Mouse (Mus musculus) forebrain, embryonic 11.5 days (tissue): ENCODE data around the gene Celf2. TPM values are rescaled to one million over a fixed set of nuclear protein-coding genes. Genes with fewer than 3 reads are reported as not detected.

Experiments used
- ATAC-seq: fragments of 200-750 bp; cut with Nextera tagmentation; replicated peaks from 2 replicates; pipeline ENCODE4 v1.8.0; 2017; ENCODE audit warnings: moderate TSS enrichment; ENCODE audit not compliant: low FRiP score
- DNase-seq: peaks from one replicate; pipeline ENCODE4 v3.0.0-alpha.2; 2017; ENCODE audit warnings: low spot score
- H3K27ac ChIP-seq: fragments of 300-500 bp; sonication (generic); 2 replicates; pipeline ENCODE4 v1.5.1; 2014; ENCODE audit warnings: low read depth, low read length
- H3K27me3 ChIP-seq: fragments of 300-500 bp; sonication (generic); 2 replicates; pipeline ENCODE4 v1.6.1; 2014; ENCODE audit warnings: mild to moderate bottlenecking, low read length, mixed read lengths; ENCODE audit not compliant: control insufficient read depth, insufficient read depth
- H3K36me3 ChIP-seq: fragments of 300-500 bp; sonication (generic); 2 replicates; pipeline ENCODE4 v1.6.1; 2014; ENCODE audit warnings: mild to moderate bottlenecking, low read length, moderate library complexity, mixed read lengths; ENCODE audit not compliant: control insufficient read depth, insufficient read depth
- H3K4me1 ChIP-seq: fragments of 300-500 bp; sonication (generic); replicated peaks from 2 replicates; pipeline ENCODE4 v1.6.1; 2014; ENCODE audit warnings: low read length, mixed read lengths; ENCODE audit not compliant: control insufficient read depth, insufficient read depth
- H3K4me2 ChIP-seq: fragments of 300-500 bp; sonication (generic); 2 replicates; pipeline ENCODE4 v1.6.1; 2014; ENCODE audit warnings: low read depth, mild to moderate bottlenecking, low read length, moderate library complexity, mixed read lengths; ENCODE audit not compliant: severe bottlenecking
- H3K4me3 ChIP-seq: fragments of 300-500 bp; sonication (generic); 2 replicates; pipeline ENCODE4 v1.5.1; 2014; ENCODE audit warnings: low read depth, low read length
- H3K9ac ChIP-seq: fragments of 300-500 bp; sonication (generic); 2 replicates; pipeline ENCODE4 v1.6.1; 2014; ENCODE audit warnings: low read length
- H3K9me3 ChIP-seq: fragments of 300-500 bp; sonication (generic); 2 replicates; pipeline ENCODE4 v1.6.1; 2016; ENCODE audit warnings: low read length, mixed read lengths; ENCODE audit not compliant: control insufficient read depth
- WGBS: fragments of 180-500 bp; shearing (Covaris S2); extraction: QIAGEN DNeasy Blood & Tissue Kit; methylation state at CpG from one replicate; pipeline ENCODE4 v1.1.7; 2014; 5-methylcytosine and 5-hydroxymethylcytosine counted together
- polyA plus RNA-seq: library from polyadenylated mRNA; unstranded; fragments of >200 nt; fragmentation: Nextera tagmentation; extraction: Ambion mirVana; gene quantifications from 2 replicates; pipeline ENCODE4 v1.2.1, GENCODE M21; 2014

Gene Celf2
- polyA plus RNA-seq, 1 experiment from 2014 or later: 116 TPM

DNA sequence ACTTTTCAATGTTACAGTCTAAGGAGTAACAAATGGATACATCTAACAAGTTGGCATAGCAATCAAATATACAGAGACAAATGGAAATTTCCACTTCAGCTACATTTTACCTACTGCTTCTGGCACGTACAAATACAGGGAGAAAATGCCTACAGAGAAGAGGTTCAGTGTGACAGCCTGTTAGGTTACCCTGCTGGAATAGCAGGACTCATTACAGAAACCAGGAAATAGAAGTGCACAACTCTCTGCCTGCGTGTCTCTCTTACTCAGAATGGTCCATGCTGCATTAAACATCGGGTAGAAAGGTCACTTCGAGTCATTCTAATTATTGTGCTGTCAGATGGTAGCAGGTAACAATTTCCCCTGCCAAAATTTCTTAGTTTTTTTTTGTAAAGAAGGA lies 141.6 kb downstream of the Celf2 start:
- Histone ChIP-seq H3K27ac (no peak overlapping the region), H3K4me3 (no peak overlapping the region), H3K9ac (no peak overlapping the region), H3K27me3 (no peaks in the 10 kb centered on the region), H3K9me3 (no peaks in the 10 kb centered on the region), H3K4me1 (no peaks in the 10 kb centered on the region), H3K36me3 (no peaks in the 10 kb centered on the region), H3K4me2 (no peak overlapping the region)
- ATAC-seq: no peak
- no peak for DNase-seq
- 93% methylated on average over 4 of the region's 4 CpGs for WGBS

DNA sequence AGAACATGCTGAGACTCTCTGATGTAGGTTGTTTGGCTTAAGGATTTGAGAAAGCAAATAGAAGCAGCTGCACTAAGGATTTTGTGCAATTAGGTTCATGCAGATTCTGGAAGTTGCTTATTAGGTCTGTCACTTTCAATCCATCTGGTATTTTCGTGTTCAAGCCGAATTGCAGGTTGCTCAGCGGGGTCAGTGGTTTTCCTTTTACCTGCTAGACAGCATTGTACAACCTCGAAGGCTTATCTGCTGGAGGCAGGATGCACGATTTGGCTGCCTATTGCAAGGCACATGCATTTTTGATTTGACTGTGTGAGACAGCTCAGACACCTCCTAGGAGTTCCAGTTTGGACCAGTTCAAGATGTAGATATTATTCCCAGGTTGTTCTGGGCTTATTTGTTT lies 149.8 kb downstream of the Celf2 start:
- no peak for DNase-seq
- no peak overlapping the region for H3K4me2 ChIP-seq
- no peak overlapping the region for H3K9ac ChIP-seq
- no peak overlapping the region for H3K4me3 ChIP-seq
- H3K36me3 ChIP-seq: no peaks in the 10 kb centered on the region
- ATAC-seq: no peak
- H3K4me1 ChIP-seq: no peaks in the 10 kb centered on the region
- 72% methylated on average over 5 of the region's 5 CpGs for WGBS
- no peaks in the 10 kb centered on the region for H3K9me3 ChIP-seq
- H3K27ac ChIP-seq: no peak overlapping the region
- no peaks in the 10 kb centered on the region for H3K27me3 ChIP-seq

DNA sequence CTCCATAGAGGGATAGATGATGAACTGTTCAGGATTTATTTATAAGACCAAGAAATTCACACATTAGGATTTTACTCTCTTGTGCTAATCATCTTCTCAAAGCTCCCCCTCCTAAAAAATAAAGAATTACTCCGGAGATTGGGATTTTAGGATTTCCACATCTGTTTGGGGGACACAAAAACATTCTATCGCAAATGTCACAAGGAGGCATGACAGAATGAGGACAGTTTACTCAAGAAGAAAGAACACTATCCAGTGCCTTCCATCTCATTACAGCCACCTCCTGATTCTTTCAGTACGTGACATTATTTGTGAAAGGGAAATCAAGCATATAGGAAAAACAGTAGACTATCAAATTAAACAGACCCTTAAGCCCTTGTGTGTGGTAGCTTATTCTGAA lies 150.5 kb downstream of the Celf2 start:
- Histone ChIP-seq H3K9ac (no peak overlapping the region), H3K4me1 (no peaks in the 10 kb centered on the region), H3K4me3 (no peak overlapping the region), H3K36me3 (no peaks in the 10 kb centered on the region), H3K4me2 (no peak overlapping the region), H3K9me3 (no peaks in the 10 kb centered on the region), H3K27me3 (no peaks in the 10 kb centered on the region), H3K27ac (no peak overlapping the region)
- WGBS: 72% methylated on average over 3 of the region's 3 CpGs
- DNase-seq (no peak), ATAC-seq (no peak)

DNA sequence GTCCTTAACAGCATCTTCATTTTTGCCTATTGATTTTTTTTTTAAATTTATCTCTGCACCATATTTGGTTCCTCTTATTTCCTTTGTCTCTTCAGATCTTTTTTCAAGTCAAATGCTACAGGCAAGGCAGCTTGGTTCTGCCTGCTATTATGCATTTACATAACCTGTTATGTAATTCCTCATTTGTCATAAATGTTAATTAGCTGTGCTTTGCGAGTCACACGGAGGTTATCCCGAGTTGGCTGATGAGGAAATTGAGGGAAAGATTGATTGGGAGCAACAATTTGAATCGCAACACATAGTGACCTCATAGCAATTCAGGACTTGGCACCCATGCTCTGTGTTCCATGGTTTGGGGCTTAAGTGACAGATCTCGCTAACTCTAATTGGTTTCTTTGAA lies 158.1 kb downstream of the Celf2 start:
- H3K9me3 ChIP-seq: no peaks in the 10 kb centered on the region
- no peak for ATAC-seq
- no peak overlapping the region for H3K4me2 ChIP-seq
- no peak overlapping the region for H3K4me3 ChIP-seq
- no peak overlapping the region for H3K27ac ChIP-seq
- H3K9ac ChIP-seq: no peak overlapping the region
- H3K36me3 ChIP-seq: no peaks in the 10 kb centered on the region
- no peaks in the 10 kb centered on the region for H3K4me1 ChIP-seq
- no peak for DNase-seq
- no peaks in the 10 kb centered on the region for H3K27me3 ChIP-seq
- 88% methylated on average over 5 of the region's 5 CpGs for WGBS

DNA sequence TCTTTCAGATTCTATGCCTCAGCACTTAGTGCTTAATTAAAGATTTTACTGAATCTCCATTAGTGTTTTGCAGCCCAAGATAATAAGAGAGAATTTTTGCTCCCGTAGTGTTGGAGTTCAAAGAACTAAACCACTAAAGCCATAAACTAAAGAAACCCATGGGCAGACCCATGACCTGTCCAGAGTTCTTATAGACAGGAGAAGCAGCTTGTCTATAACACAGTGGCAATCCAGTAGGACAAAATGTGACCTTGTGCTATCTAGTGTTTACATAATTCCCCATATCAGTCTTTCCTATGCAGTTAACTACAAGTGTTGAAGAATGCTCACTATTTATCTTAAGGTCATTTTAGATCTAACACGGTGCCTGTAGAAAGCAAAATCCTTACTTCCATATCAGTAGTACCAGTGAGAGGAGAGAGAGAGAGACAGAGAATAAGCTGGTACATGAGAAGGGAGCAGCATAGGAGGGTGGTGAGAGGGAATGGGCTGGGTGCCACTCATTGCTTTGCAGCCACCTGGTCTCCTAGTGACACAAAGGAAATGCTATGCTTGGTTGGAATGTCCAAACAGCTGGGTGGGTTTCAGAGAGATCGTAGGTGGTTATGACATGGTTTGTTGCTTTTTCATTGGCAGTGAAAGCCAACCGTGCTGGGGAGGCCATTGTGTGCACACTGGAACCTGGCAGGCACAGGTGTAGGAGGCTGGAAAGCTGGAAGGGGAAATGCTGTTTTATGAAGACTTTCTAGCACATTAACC lies 162.5 kb downstream of the Celf2 start:
- H3K9ac ChIP-seq: no peak overlapping the region
- no peak overlapping the region for H3K4me3 ChIP-seq
- H3K4me2 ChIP-seq: no peak overlapping the region
- no peaks in the 10 kb centered on the region for H3K36me3 ChIP-seq
- no peak for DNase-seq
- WGBS: 83% methylated on average over 4 of the region's 4 CpGs
- no peak overlapping the region for H3K27ac ChIP-seq
- no peak for ATAC-seq
- no peaks in the 10 kb centered on the region for H3K9me3 ChIP-seq
- no peaks in the 10 kb centered on the region; the same call in 1 of the 2 replicates for H3K4me1 ChIP-seq
- no peaks in the 10 kb centered on the region for H3K27me3 ChIP-seq

DNA sequence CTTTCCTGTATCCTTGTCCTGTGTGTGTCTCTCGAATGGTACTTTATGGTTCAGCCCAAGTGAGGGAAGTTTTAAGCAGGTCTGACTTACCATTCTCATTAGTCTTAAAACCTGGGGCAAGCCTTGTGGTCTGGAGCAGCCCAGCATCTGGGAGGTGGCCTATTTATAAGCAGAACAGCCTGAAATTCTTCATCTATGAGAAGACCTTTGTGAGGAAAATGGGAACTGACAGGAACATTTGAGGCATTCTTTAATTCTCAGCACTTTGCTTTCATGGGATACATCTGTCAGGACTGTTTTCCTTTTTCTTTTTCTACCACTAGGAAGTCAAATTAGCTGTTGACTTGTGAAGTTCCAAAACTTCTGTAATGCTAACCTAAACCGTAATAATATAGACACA lies 164.4 kb downstream of the Celf2 start:
- Histone ChIP-seq H3K27me3 (no peaks in the 10 kb centered on the region), H3K4me2 (no peak overlapping the region), H3K4me3 (no peak overlapping the region), H3K4me1 (no peaks in the 10 kb centered on the region; the same call in 1 of the 2 replicates), H3K27ac (no peak overlapping the region), H3K9ac (no peak overlapping the region), H3K36me3 (no peaks in the 10 kb centered on the region), H3K9me3 (no peaks in the 10 kb centered on the region)
- ATAC-seq (no peak), DNase-seq (no peak)
- WGBS: 90% methylated on average over 2 of the region's 2 CpGs

DNA sequence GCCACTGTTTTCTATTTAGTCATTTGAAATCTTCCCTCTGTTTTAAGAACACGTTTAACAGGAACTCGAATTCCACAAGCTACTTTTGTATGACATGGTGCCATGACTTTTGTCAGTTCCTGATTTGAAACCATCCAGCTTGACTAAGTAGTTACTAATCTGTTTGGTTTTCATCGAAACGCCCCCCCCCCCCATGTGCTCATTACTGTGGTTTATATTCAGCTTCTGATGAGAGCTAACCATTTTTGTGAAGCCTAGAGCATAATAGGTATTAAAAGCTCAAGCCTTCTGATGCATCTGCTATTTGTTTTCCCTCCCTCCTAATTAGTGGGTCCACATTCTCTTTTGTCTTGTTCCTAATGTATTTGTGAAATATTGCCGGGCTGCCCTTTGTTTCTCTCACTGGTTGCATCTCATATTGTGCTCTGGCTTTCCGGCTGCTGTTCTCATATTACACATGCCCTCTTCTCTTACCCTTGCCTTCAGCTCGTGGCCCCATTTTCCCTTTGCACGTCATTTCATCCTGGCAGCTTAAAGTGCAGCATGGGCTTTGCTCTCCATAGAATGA lies 166.4 kb downstream of the Celf2 start:
- WGBS: 50% methylated on average over 8 of the region's 8 CpGs
- H3K27me3 ChIP-seq: no peaks in the 10 kb centered on the region
- no peaks in the 10 kb centered on the region; the same call in 1 of the 2 replicates for H3K4me1 ChIP-seq
- DNase-seq: no peak
- H3K36me3 ChIP-seq: no peaks in the 10 kb centered on the region
- H3K4me2 ChIP-seq: no peak overlapping the region
- ATAC-seq: no peak
- H3K27ac ChIP-seq: no peak overlapping the region
- H3K4me3 ChIP-seq: no peak overlapping the region
- H3K9ac ChIP-seq: no peak overlapping the region
- no peaks in the 10 kb centered on the region for H3K9me3 ChIP-seq

DNA sequence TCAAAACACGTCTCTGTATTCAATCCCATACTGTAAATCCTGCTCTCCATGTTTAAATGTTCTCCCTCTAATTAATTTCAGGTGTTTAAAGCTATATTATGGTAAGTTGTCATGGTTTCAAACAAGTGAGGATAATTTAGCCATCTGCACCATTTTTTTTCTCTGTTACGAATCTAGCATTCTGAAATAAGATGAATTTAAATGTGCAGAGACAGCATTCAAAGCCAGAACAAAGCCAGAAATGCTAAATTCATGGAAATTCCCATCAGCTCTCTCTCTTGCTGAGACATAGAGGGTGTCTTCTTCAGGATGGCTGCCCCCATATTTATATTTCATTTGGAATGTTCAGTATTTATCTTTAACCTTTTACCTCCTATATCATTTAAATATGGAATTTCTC lies 174.5 kb downstream of the Celf2 start:
- 86% methylated on average over 2 of the region's 2 CpGs for WGBS
- Histone ChIP-seq H3K9me3 (no peaks in the 10 kb centered on the region), H3K9ac (no peak overlapping the region), H3K4me3 (no peak overlapping the region), H3K36me3 (no peaks in the 10 kb centered on the region), H3K4me2 (no peak overlapping the region), H3K4me1 (no peaks in the 10 kb centered on the region), H3K27me3 (no peaks in the 10 kb centered on the region), H3K27ac (no peak overlapping the region)
- ATAC-seq (no peak), DNase-seq (no peak)
